ENCODE assay signal across 8 mouse cellular contexts in the genomic region with DNA sequence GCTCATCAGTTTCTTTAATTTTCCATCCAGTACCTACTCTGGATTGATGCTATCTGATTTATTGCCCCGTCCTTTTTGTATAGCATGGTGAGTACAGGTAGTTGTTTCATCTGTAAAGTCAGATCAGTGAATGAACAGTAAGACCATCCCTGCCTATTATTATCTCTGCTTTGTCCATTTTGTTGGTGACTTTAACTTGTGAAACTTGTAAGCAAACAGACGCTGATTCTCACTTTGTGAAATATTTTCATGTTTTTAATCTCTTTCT. TPM values are rescaled to one million over a fixed set of nuclear protein-coding genes. Genes with fewer than 3 reads are reported as not detected.
A peak's percentile ranks its signal among the peaks of the same experiment; 100 is the strongest.
DNase-seq lines count a peak whose midpoint lies in the region; ATAC-seq lines count a peak whose summit lies in the region.

No protein-coding gene starts in this region.

- H3K27me3 ChIP-seq in heart, embryonic 14.5 days (ENCODE audit: control insufficient read depth, insufficient read depth, low read length): no peaks in the 10 kb centered on the region
- H3K27me3 ChIP-seq in hindbrain, embryonic 12.5 days: no peaks in the 10 kb centered on the region
- H3K27me3 ChIP-seq in midbrain, embryonic 10.5 days (ENCODE audit: low read depth, poor library complexity, severe bottlenecking): no peaks in the 10 kb centered on the region

- 40% methylated on average over 2 of the region's 2 CpGs for WGBS in heart, embryonic 14.5 days
- 82% methylated on average over 2 of the region's 2 CpGs for WGBS in hindbrain, embryonic 12.5 days
- 81% methylated on average over 2 of the region's 2 CpGs for WGBS in midbrain, embryonic 10.5 days

- H3K9me3 ChIP-seq in heart, embryonic 14.5 days (ENCODE audit: control insufficient read depth, low read length): no peaks in the 10 kb centered on the region
- H3K9me3 ChIP-seq in hindbrain, embryonic 12.5 days (replicated peaks): no peaks in the 10 kb centered on the region
- no peaks in the 10 kb centered on the region for H3K9me3 ChIP-seq in midbrain, embryonic 10.5 days (replicated peaks)

- no peak for ATAC-seq in heart, embryonic 14.5 days (ENCODE audit: insufficient number of reproducible peaks, insufficient read depth, low FRiP score, low read depth)
- ATAC-seq in hindbrain, embryonic 12.5 days (ENCODE audit: low FRiP score): no peak

- H3K4me2 ChIP-seq in heart, embryonic 14.5 days (ENCODE audit: low read length): peak overlapping the region; percentile 85
- H3K4me2 ChIP-seq in hindbrain, embryonic 12.5 days (replicated peaks): peak overlapping the region; percentile 89

- peak overlapping the region; percentile 90 for H3K9ac ChIP-seq in heart, embryonic 14.5 days (ENCODE audit: low read length)
- peak overlapping the region; percentile 96 for H3K9ac ChIP-seq in hindbrain, embryonic 12.5 days

- H3K27ac ChIP-seq in heart, embryonic 14.5 days (replicated peaks in 1 of 2; ENCODE audit: control insufficient read depth in 1 of 2, insufficient read depth in 1 of 2, low read depth in 2 of 2, low read length in 2 of 2): peak overlapping the region in 1 of 2 experiments; percentile 86; a peak in 2 of 4 replicates
- no peak overlapping the region for H3K27ac ChIP-seq in hindbrain, embryonic 12.5 days
- no peak overlapping the region for H3K27ac ChIP-seq in midbrain, embryonic 10.5 days (replicated peaks)

- peaks cover 13 to 24% of the 10 kb centered on the region in 2 experiments for H3K4me1 ChIP-seq in heart, embryonic 14.5 days (ENCODE audit: control insufficient read depth in 2 of 2, insufficient read depth in 2 of 2, low read length in 2 of 2)
- peaks cover 20% of the 10 kb centered on the region for H3K4me1 ChIP-seq in hindbrain, embryonic 12.5 days
- H3K4me1 ChIP-seq in midbrain, embryonic 10.5 days: peaks cover 27% of the 10 kb centered on the region

- peaks cover 7% of the 10 kb centered on the region for H3K36me3 ChIP-seq in heart, embryonic 14.5 days (ENCODE audit: control insufficient read depth, insufficient read depth, low read length)
- peaks cover 10% of the 10 kb centered on the region; the same call in 1 of the 2 replicates for H3K36me3 ChIP-seq in hindbrain, embryonic 12.5 days
- peaks cover 14% of the 10 kb centered on the region; the same call in 1 of the 2 replicates for H3K36me3 ChIP-seq in midbrain, embryonic 10.5 days

- no peak for DNase-seq in heart, adult 11 months
- DNase-seq in Muller cell, postnatal 12 days (ENCODE audit: inconsistent ontology term): peak; percentile 45
- DNase-seq in midbrain, embryonic 10.5 days (ENCODE audit: low spot score): no peak
- no peak for DNase-seq in right cerebral cortex, adult 18-20 months
- DNase-seq in gastrocnemius, postnatal 25 days: no peak
- no peak for DNase-seq in testis, postnatal 10 days (ENCODE audit: low spot score)

- H3K4me3 ChIP-seq in heart, embryonic 14.5 days (ENCODE audit: control insufficient read depth in 1 of 2, insufficient read depth in 1 of 2, low read depth in 1 of 2, low read length in 2 of 2): peak overlapping the region; percentile 84 to 86; a peak in 3 of 4 replicates
- H3K4me3 ChIP-seq in hindbrain, embryonic 12.5 days: peak overlapping the region; percentile 93
- H3K4me3 ChIP-seq in midbrain, embryonic 10.5 days: peak overlapping the region; percentile 66

RNA-seq across cellular contexts. Expression of a gene that starts 1.2 kb away (rescaled TPM):
- polyA plus RNA-seq in heart, embryonic 14.5 days (2014; fragmentation: Nextera tagmentation; extraction: Ambion mirVana): 39.1 and 39.2 TPM in 2 replicates
- polyA plus RNA-seq in hindbrain, embryonic 12.5 days (2016; fragmentation: Nextera tagmentation; extraction: Ambion mirVana): 54.4 and 62.3 TPM in 2 replicates
- 22.2 and 29.7 TPM in 2 replicates for polyA plus RNA-seq in midbrain, embryonic 10.5 days (2016; fragmentation: Nextera tagmentation; extraction: Ambion mirVana)
- total RNA-seq in gastrocnemius, postnatal 25 days (2021): 10 to 100 TPM; 40.7 to 47.1 TPM

RNA-seq across cellular contexts. Expression of a gene that starts 53.8 kb away (rescaled TPM):
- polyA plus RNA-seq in heart, embryonic 14.5 days (2014; fragmentation: Nextera tagmentation; extraction: Ambion mirVana): 7.8 and 8.5 TPM in 2 replicates
- polyA plus RNA-seq in hindbrain, embryonic 12.5 days (2016; fragmentation: Nextera tagmentation; extraction: Ambion mirVana): 20.2 and 22.5 TPM in 2 replicates
- polyA plus RNA-seq in midbrain, embryonic 10.5 days (2016; fragmentation: Nextera tagmentation; extraction: Ambion mirVana): 13.9 and 16.7 TPM in 2 replicates
- 1 to 10 TPM; 5.5 to 6.5 TPM for total RNA-seq in gastrocnemius, postnatal 25 days (2021)

RNA-seq across cellular contexts. Expression of a gene that starts 53.9 kb away (rescaled TPM):
- 0.28 TPM in 1 of 2 replicates, not detected in the other for polyA plus RNA-seq in heart, embryonic 14.5 days (2014; fragmentation: Nextera tagmentation; extraction: Ambion mirVana)
- 5.3 and 6.7 TPM in 2 replicates for polyA plus RNA-seq in hindbrain, embryonic 12.5 days (2016; fragmentation: Nextera tagmentation; extraction: Ambion mirVana)
- 0.23 and 0.29 TPM in 2 replicates for polyA plus RNA-seq in midbrain, embryonic 10.5 days (2016; fragmentation: Nextera tagmentation; extraction: Ambion mirVana)
- under 1 TPM; 0.43 to 0.48 TPM for total RNA-seq in gastrocnemius, postnatal 25 days (2021)
